Mouse (Mus musculus): ENCODE measurements around the gene Mxd4. TPM values are rescaled to one million over a fixed set of nuclear protein-coding genes. Genes with fewer than 3 reads are reported as not detected.
A peak's percentile ranks its signal among the peaks of the same experiment; 100 is the strongest.

The Mxd4 gene
- polyA plus RNA-seq, 1 experiment from 2014 or later: 25.0 TPM

- Histone ChIP-seq H3K4me3 (replicated peaks) (no peak overlapping the region), H3K4me1 (peaks cover 36% of the 10 kb centered on the region), H3K36me3 (replicated peaks) (peaks cover 10% of the 10 kb centered on the region), H3K27me3 (peaks cover 15% of the 10 kb centered on the region; the same call in 1 of the 2 replicates), H3K27ac (no peak overlapping the region), H3K4me2 (no peak overlapping the region), H3K9ac (no peak overlapping the region), H3K9me3 (no peaks in the 10 kb centered on the region)
- WGBS: 78% methylated on average over 3 of the region's 3 CpGs
- no peak for ATAC-seq (ENCODE audit: low FRiP score)
These were observed 5.0 kb downstream of the Mxd4 start for GRCm38 (mm10) chr5:34182486-34182885.

GRCm38 (mm10) chr5:34177821-34178220, 9.7 kb downstream of the Mxd4 start:
- Histone ChIP-seq H3K36me3 (replicated peaks) (peaks cover 28% of the 10 kb centered on the region), H3K27ac (no peak overlapping the region), H3K27me3 (no peaks in the 10 kb centered on the region), H3K4me3 (replicated peaks) (no peak overlapping the region), H3K9ac (no peak overlapping the region), H3K4me2 (no peak overlapping the region), H3K4me1 (no peaks in the 10 kb centered on the region), H3K9me3 (no peaks in the 10 kb centered on the region)
- WGBS: 92% methylated on average over 4 of the region's 4 CpGs
- ATAC-seq (ENCODE audit: low FRiP score): no peak

- peaks cover 28% of the 10 kb centered on the region for H3K36me3 ChIP-seq (replicated peaks)
- no peak overlapping the region for H3K9ac ChIP-seq
- no peaks in the 10 kb centered on the region for H3K9me3 ChIP-seq
- no peaks in the 10 kb centered on the region for H3K27me3 ChIP-seq
- H3K4me1 ChIP-seq: no peaks in the 10 kb centered on the region
- no peak overlapping the region for H3K4me2 ChIP-seq
- WGBS: 93% methylated on average over 2 of the region's 2 CpGs
- ATAC-seq (ENCODE audit: low FRiP score): no peak
- H3K27ac ChIP-seq: no peak overlapping the region
- H3K4me3 ChIP-seq (replicated peaks): no peak overlapping the region
These were observed 10.4 kb downstream of the Mxd4 start for GRCm38 (mm10) chr5:34177091-34177490.

GRCm38 (mm10) chr5:34176691-34177090, 10.8 kb downstream of the Mxd4 start:
- no peak for ATAC-seq (ENCODE audit: low FRiP score)
- H3K9ac ChIP-seq: no peak overlapping the region
- H3K4me2 ChIP-seq: no peak overlapping the region
- H3K27me3 ChIP-seq: no peaks in the 10 kb centered on the region
- H3K36me3 ChIP-seq (replicated peaks): peaks cover 28% of the 10 kb centered on the region
- no peak overlapping the region for H3K27ac ChIP-seq
- no peak overlapping the region for H3K4me3 ChIP-seq (replicated peaks)
- 69% methylated on average over 10 of the region's 10 CpGs for WGBS
- H3K4me1 ChIP-seq: no peaks in the 10 kb centered on the region
- no peaks in the 10 kb centered on the region for H3K9me3 ChIP-seq

GRCm38 (mm10) chr5:34175403-34175694, 12.2 kb downstream of the Mxd4 start:
- ATAC-seq (ENCODE audit: low FRiP score): no peak
- H3K27ac ChIP-seq: no peak overlapping the region
- no peak overlapping the region for H3K4me3 ChIP-seq (replicated peaks)
- no peaks in the 10 kb centered on the region for H3K9me3 ChIP-seq
- 20% methylated on average over 5 of the region's 5 CpGs for WGBS
- no peaks in the 10 kb centered on the region for H3K27me3 ChIP-seq
- H3K36me3 ChIP-seq (replicated peaks): peaks cover 28% of the 10 kb centered on the region
- no peak overlapping the region for H3K9ac ChIP-seq
- no peaks in the 10 kb centered on the region for H3K4me1 ChIP-seq
- no peak overlapping the region for H3K4me2 ChIP-seq

- H3K36me3 ChIP-seq (replicated peaks): peaks cover 24% of the 10 kb centered on the region
- ATAC-seq (ENCODE audit: low FRiP score): no peak
- H3K4me2 ChIP-seq: no peak overlapping the region
- no peaks in the 10 kb centered on the region for H3K9me3 ChIP-seq
- H3K9ac ChIP-seq: no peak overlapping the region
- peaks cover 3% of the 10 kb centered on the region; the same call in 1 of the 2 replicates for H3K4me1 ChIP-seq
- WGBS: 80% methylated on average over 5 of the region's 5 CpGs
- no peak overlapping the region for H3K27ac ChIP-seq
- H3K4me3 ChIP-seq (replicated peaks): no peak overlapping the region
- no peaks in the 10 kb centered on the region for H3K27me3 ChIP-seq
These were observed 12.7 kb downstream of the Mxd4 start for GRCm38 (mm10) chr5:34174550-34175402.

- H3K27ac ChIP-seq: no peak overlapping the region
- peaks cover 24% of the 10 kb centered on the region for H3K36me3 ChIP-seq (replicated peaks)
- no peak overlapping the region for H3K4me3 ChIP-seq (replicated peaks)
- peaks cover 5% of the 10 kb centered on the region; the same call in 1 of the 2 replicates for H3K4me1 ChIP-seq
- no peaks in the 10 kb centered on the region for H3K9me3 ChIP-seq
- no peak overlapping the region for H3K4me2 ChIP-seq
- 89% methylated on average over 2 of the region's 2 CpGs for WGBS
- no peak overlapping the region for H3K9ac ChIP-seq
- no peaks in the 10 kb centered on the region for H3K27me3 ChIP-seq
- no peak for ATAC-seq (ENCODE audit: low FRiP score)
These were observed 13.5 kb downstream of the Mxd4 start for GRCm38 (mm10) chr5:34174021-34174420.

GRCm38 (mm10) chr5:34170726-34171125, 16.8 kb downstream of the Mxd4 start:
- H3K27ac ChIP-seq: no peak overlapping the region
- 84% methylated on average over 4 of the region's 4 CpGs for WGBS
- H3K36me3 ChIP-seq (replicated peaks): peaks cover 2% of the 10 kb centered on the region
- no peak for ATAC-seq (ENCODE audit: low FRiP score)
- no peaks in the 10 kb centered on the region for H3K27me3 ChIP-seq
- H3K9ac ChIP-seq: no peak overlapping the region
- H3K4me1 ChIP-seq: peaks cover 17% of the 10 kb centered on the region
- H3K4me3 ChIP-seq (replicated peaks): no peak overlapping the region
- no peaks in the 10 kb centered on the region for H3K9me3 ChIP-seq
- H3K4me2 ChIP-seq: no peak overlapping the region

- Histone ChIP-seq H3K9ac (peak overlapping the region; percentile 56; the same call in 1 of the 2 replicates), H3K27ac (peak overlapping the region; percentile 91), H3K27me3 (no peaks in the 10 kb centered on the region), H3K4me2 (peak overlapping the region; percentile 61), H3K4me1 (peaks cover 18% of the 10 kb centered on the region), H3K4me3 (replicated peaks) (peak overlapping the region; percentile 79), H3K36me3 (replicated peaks) (peaks cover 2% of the 10 kb centered on the region; the same call in 1 of the 2 replicates), H3K9me3 (no peaks in the 10 kb centered on the region)
- no peak for ATAC-seq (ENCODE audit: low FRiP score)
- WGBS: 87% methylated on average over 3 of the region's 3 CpGs
These were observed 17.6 kb downstream of the Mxd4 start for GRCm38 (mm10) chr5:34169954-34170353.

- Histone ChIP-seq H3K4me1 (peaks cover 25% of the 10 kb centered on the region), H3K27ac (peak within 1 kb of the TSS; percentile 91), H3K36me3 (replicated peaks) (peaks cover 7% of the 10 kb centered on the region; the same call in 1 of the 2 replicates), H3K4me3 (replicated peaks) (peak within 1 kb of the TSS; percentile 79), H3K9me3 (no peaks in the 10 kb centered on the region), H3K27me3 (no peaks in the 10 kb centered on the region), H3K9ac (peak within 1 kb of the TSS; percentile 81), H3K4me2 (peak within 1 kb of the TSS; percentile 61)
- under 1% methylated on average over 57 of the region's 57 CpGs for WGBS
- ATAC-seq (ENCODE audit: low FRiP score): peak; percentile 100
These were observed 18.3 kb downstream of the Mxd4 start, which contains the start of the genes Poln and Haus3 for GRCm38 (mm10) chr5:34168950-34169891. TSS of gene Poln (minus strand) at chr5:34169448. TSS of gene Haus3 (minus strand) at chr5:34169527.

- Histone ChIP-seq H3K4me3 (replicated peaks) (no peak overlapping the region), H3K27me3 (no peaks in the 10 kb centered on the region), H3K27ac (no peak overlapping the region), H3K4me2 (peak overlapping the region; percentile 38), H3K36me3 (replicated peaks) (0 out of 2 replicates have a peak, but pooled peaks cover 10% of the 10 kb centered on the region), H3K4me1 (peaks cover 25% of the 10 kb centered on the region), H3K9me3 (no peaks in the 10 kb centered on the region), H3K9ac (no peak overlapping the region)
- WGBS: 85% methylated on average over 4 of the region's 4 CpGs
- ATAC-seq (ENCODE audit: low FRiP score): no peak
These were observed 19.7 kb downstream of the Mxd4 start for GRCm38 (mm10) chr5:34167857-34168256.

- Histone ChIP-seq H3K27ac (no peak overlapping the region), H3K27me3 (no peaks in the 10 kb centered on the region), H3K4me2 (no peak overlapping the region), H3K4me1 (peaks cover 25% of the 10 kb centered on the region), H3K4me3 (replicated peaks) (no peak overlapping the region), H3K36me3 (replicated peaks) (0 out of 2 replicates have a peak, but pooled peaks cover 15% of the 10 kb centered on the region), H3K9ac (no peak overlapping the region), H3K9me3 (no peaks in the 10 kb centered on the region)
- 86% methylated on average over 4 of the region's 4 CpGs for WGBS
- no peak for ATAC-seq (ENCODE audit: low FRiP score)
These were observed 21.7 kb downstream of the Mxd4 start for GRCm38 (mm10) chr5:34165793-34166192.

All from forebrain, embryonic 12.5 days (tissue).